Mouse (Mus musculus): ENCODE measurements around the gene Rab36.
"Not testable (repeated sequence)": the region's sequence is repeated elsewhere in the genome, so short reads cannot be mapped to it uniquely, and the experiment has no call there.

Gene Rab36

GRCm38 (mm10) chr10:75036883-75037379 lies at the start of gene Rab36:
Gene Rab36, plus strand, starts transcription at chr10:75037058.
- peak; percentile 97 for DNase-seq

GRCm38 (mm10) chr10:74987698-74988470 lies 49.0 kb upstream of the Rab36 start:
- no peak for DNase-seq

GRCm38 (mm10) chr10:74989814-74990213 lies 47.0 kb upstream of the Rab36 start:
- peak in 1 of 2 experiments; percentile 23 for DNase-seq

GRCm38 (mm10) chr10:74990584-74991322 lies 46.1 kb upstream of the Rab36 start:
- no peak for DNase-seq

- DNase-seq, result no peak
These were observed 42.0 kb upstream of the Rab36 start for GRCm38 (mm10) chr10:74994863-74995262.

GRCm38 (mm10) chr10:74995377-74995776 lies 41.5 kb upstream of the Rab36 start:
- DNase-seq, result no peak

- no peak for DNase-seq
These were observed 35.5 kb upstream of the Rab36 start for GRCm38 (mm10) chr10:75001391-75001790.

- no peak for DNase-seq
These were observed 32.8 kb upstream of the Rab36 start for GRCm38 (mm10) chr10:75004067-75004466.

- DNase-seq, result no peak
These were observed 29.8 kb upstream of the Rab36 start for GRCm38 (mm10) chr10:75006889-75007662.

- DNase-seq, result no peak
These were observed 26.2 kb upstream of the Rab36 start for GRCm38 (mm10) chr10:75010704-75011103.

- no peak for DNase-seq
These were observed 21.4 kb upstream of the Rab36 start for GRCm38 (mm10) chr10:75015465-75015864.

- DNase-seq, result no peak
These were observed 20.4 kb upstream of the Rab36 start for GRCm38 (mm10) chr10:75016481-75016880.

- DNase-seq, result no peak
These were observed 16.6 kb upstream of the Rab36 start for GRCm38 (mm10) chr10:75020271-75020670.

GRCm38 (mm10) chr10:75021138-75021537 lies 15.7 kb upstream of the Rab36 start:
- peak; percentile 66 to 90 for DNase-seq

GRCm38 (mm10) chr10:75026491-75026890 lies 10.4 kb upstream of the Rab36 start:
- no peak for DNase-seq

GRCm38 (mm10) chr10:75028743-75029142 lies 8.1 kb upstream of the Rab36 start:
- no peak for DNase-seq

GRCm38 (mm10) chr10:75029677-75030076 lies 7.2 kb upstream of the Rab36 start:
- peak in 1 of 2 experiments; percentile 16 for DNase-seq

- no peak for DNase-seq
These were observed 6.6 kb upstream of the Rab36 start for GRCm38 (mm10) chr10:75030234-75030633.

GRCm38 (mm10) chr10:75031345-75032114 lies 5.3 kb upstream of the Rab36 start:
- DNase-seq, result no peak

- peak; percentile 93 to 95 for DNase-seq
These were observed 4.5 kb upstream of the Rab36 start, which contains the start of gene Rsph14 for GRCm38 (mm10) chr10:75032395-75032794. Gene Rsph14, minus strand, starts transcription at chr10:75032586.

- not testable (repeated sequence) for DNase-seq
These were observed 5.2 kb downstream of the Rab36 start for GRCm38 (mm10) chr10:75042060-75042459.

GRCm38 (mm10) chr10:75044459-75044858 lies 7.6 kb downstream of the Rab36 start:
- no peak for DNase-seq

All from kidney, postnatal 36 days (tissue).